Mouse (Mus musculus): ENCODE results near the gene Arhgef3. TPM values are rescaled to one million over a fixed set of nuclear protein-coding genes. Genes with fewer than 3 reads are reported as not detected.

Gene Arhgef3
- polyA plus RNA-seq, 1 experiment, result 8.4 TPM

GRCm38 (mm10) chr14:27151432-27151831, 36.7 kb downstream of the Arhgef3 start:
- no peak for DNase-seq (ENCODE audit: low read depth, low spot score)
- WGBS, result 34% methylated on average over 8 of the region's 8 CpGs

- DNase-seq (ENCODE audit: low read depth, low spot score), result no peak
- WGBS, result 79% methylated on average over 6 of the region's 6 CpGs
Observed at GRCm38 (mm10) chr14:27155088-27155487, 40.4 kb downstream of the Arhgef3 start.

DNA sequence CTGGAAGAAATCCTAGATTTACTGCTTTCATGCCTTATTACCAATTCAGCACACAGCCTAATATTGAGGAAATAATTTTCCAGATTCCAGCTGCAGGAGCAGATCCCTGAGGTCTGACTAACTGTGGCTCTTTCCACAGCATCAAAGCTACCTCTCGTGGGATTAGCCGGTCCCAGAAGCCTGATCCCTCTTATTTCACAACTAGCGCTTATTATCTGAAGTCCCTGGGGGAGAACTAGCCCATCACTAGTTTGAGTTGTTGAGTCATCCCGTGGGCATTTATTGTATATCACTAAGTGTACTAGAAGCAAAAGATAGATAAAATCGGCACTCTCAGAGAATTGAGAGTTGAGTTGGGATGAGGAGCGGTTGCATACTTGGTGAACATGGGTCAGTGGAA, 41.3 kb downstream of the Arhgef3 start:
- DNase-seq (ENCODE audit: low read depth, low spot score), result no peak
- WGBS, result 88% methylated on average over 6 of the region's 6 CpGs

GRCm38 (mm10) chr14:27158133-27158532, 43.4 kb downstream of the Arhgef3 start:
- WGBS, result 87% methylated on average over 3 of the region's 3 CpGs
- DNase-seq (ENCODE audit: low read depth, low spot score), result no peak

GRCm38 (mm10) chr14:27158782-27159181, 44.1 kb downstream of the Arhgef3 start:
- 77% methylated on average over 2 of the region's 2 CpGs for WGBS
- no peak for DNase-seq (ENCODE audit: low read depth, low spot score)

GRCm38 (mm10) chr14:27160762-27161161, 46.1 kb downstream of the Arhgef3 start:
- no peak for DNase-seq (ENCODE audit: low read depth, low spot score)

GRCm38 (mm10) chr14:27164639-27165038, 49.9 kb downstream of the Arhgef3 start:
- 50% methylated on average over 6 of the region's 6 CpGs for WGBS
- no peak for DNase-seq (ENCODE audit: low read depth, low spot score)

More at GRCm38 (mm10) chr14:27160762-27161161, 46.1 kb downstream of the Arhgef3 start:
- 89% methylated on average over 7 of the region's 7 CpGs for WGBS

GRCm38 (mm10) chr14:27166751-27167150, 52.1 kb downstream of the Arhgef3 start:
- 77% methylated on average over 8 of the region's 8 CpGs for WGBS
- DNase-seq (ENCODE audit: low read depth, low spot score), result no peak

DNA sequence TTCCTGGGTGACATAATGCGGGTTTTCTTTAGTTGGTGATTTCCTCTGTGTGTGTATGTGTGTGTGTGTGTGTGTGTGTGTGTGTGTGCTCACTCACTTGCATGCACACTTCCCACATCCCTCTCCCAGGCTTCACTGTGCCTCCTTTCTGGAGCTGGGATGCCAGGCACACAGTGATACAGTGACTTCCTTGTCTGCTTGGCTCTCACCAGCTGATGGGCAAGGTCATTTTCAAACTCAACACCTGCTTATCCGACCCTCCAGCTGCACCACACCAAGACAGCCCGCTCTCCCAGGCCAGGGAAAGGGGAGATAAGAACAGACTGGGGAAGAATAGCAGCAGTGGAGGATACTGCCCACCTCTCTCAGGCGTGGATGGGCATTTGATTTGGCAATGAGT, 52.5 kb downstream of the Arhgef3 start:
- DNase-seq (ENCODE audit: low read depth, low spot score), result no peak
- WGBS, result 64% methylated on average over 4 of the region's 4 CpGs

- DNase-seq (ENCODE audit: low read depth, low spot score), result no peak
- 80% methylated on average over 5 of the region's 5 CpGs for WGBS
Observed at GRCm38 (mm10) chr14:27168387-27168786, 53.7 kb downstream of the Arhgef3 start.

DNA sequence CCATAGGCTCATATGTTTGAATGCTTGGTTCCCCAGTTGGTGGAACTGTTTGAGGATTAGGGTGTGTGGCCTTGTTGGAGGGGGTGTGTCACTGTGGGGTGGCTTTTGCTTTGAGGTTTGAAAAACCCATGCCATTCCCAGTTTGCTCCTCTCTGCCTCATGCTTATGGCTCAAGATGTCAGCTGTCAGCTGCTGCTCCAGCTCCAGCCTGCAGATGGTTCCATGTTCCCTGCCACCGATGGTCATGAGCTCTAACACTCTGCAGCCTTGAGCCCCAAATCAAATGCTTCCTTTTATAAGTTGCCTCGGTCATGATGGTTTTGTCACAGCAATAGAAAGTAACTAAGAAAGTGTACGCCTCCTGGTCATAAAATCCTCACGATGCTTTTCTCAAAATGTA, 54.6 kb downstream of the Arhgef3 start:
- 87% methylated on average over 4 of the region's 4 CpGs for WGBS
- DNase-seq (ENCODE audit: low read depth, low spot score), result no peak

DNA sequence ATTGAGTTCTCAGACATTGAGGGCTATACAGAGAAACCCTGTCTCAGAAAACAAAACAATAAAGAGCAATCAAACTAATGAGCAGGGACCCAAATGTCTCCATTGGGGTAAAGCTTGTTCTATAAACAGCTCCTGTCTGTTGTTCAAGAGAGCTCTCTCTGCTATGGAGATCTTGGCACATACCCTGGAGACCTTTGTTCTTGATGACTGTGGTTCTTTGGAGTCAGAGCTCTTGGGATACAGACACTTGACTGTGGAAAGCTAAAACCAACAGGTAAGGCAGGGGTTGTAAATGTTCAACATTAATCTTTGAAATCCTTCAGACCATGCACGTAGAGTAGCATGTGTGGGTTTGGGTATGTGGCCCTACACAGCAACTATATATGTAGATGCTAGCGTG, 55.7 kb downstream of the Arhgef3 start:
- WGBS, result 93% methylated on average over 2 of the region's 2 CpGs
- no peak for DNase-seq (ENCODE audit: low read depth, low spot score)

- WGBS, result 65% methylated on average over 14 of the region's 14 CpGs
- no peak for DNase-seq (ENCODE audit: low read depth, low spot score)
Observed at GRCm38 (mm10) chr14:27171175-27171830, 56.6 kb downstream of the Arhgef3 start.

- WGBS, result 22% methylated on average over 10 of the region's 10 CpGs
- DNase-seq (ENCODE audit: low read depth, low spot score), result no peak
Observed at GRCm38 (mm10) chr14:27173178-27173803, 58.6 kb downstream of the Arhgef3 start.

- WGBS, result 13% methylated on average over 6 of the region's 6 CpGs
- DNase-seq (ENCODE audit: low read depth, low spot score), result no peak
Observed at GRCm38 (mm10) chr14:27174188-27174786, 59.6 kb downstream of the Arhgef3 start.

GRCm38 (mm10) chr14:27174831-27175301, 60.2 kb downstream of the Arhgef3 start:
- 15% methylated on average over 12 of the region's 12 CpGs for WGBS
- DNase-seq (ENCODE audit: low read depth, low spot score), result peak; percentile 91

GRCm38 (mm10) chr14:27175343-27175742, 60.6 kb downstream of the Arhgef3 start:
- WGBS, result 29% methylated on average over 11 of the region's 11 CpGs

DNA sequence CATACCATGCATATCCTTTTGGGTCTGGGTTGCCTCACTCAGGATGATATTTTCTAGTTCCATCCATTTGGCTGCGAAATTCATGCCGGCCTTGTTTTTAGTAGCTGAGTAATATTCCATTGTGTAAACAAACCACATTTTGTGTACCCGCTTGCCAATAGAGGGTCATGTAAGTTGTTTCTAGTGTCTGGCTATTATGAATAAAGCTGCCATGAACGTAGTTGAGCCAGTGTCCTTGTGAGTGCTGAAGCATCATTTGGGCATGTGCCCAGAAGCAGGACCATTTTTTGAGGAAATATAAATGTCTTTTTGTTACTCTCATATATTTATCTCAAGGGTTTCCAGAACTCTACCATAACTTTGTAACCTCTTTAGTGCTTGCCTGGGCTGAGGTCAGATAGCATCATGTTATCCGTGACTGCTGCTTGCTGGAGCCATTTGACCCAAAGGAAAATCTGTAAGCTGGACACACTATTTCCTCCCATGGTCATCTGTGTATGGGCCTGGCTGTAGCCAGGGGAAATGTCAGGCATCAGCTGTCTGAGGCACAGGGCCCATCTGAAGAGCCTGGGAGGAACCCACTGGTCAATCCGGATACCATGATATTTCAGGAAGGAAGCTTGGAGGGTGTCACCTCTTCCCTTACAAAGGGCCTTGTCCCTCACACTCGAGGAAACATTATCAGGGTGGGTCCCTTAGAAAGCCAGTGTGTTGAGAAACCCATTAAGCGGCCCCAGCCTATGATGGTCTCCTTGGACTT, 63.3 kb downstream of the Arhgef3 start:
- whole genome bisulfite sequencing, result 58% methylated on average over 8 of the region's 8 CpGs
- DNase-seq (ENCODE audit: low read depth, low spot score), result no peak

More at GRCm38 (mm10) chr14:27175343-27175742, 60.6 kb downstream of the Arhgef3 start:
- no peak for DNase-seq (ENCODE audit: low read depth, low spot score)

DNA sequence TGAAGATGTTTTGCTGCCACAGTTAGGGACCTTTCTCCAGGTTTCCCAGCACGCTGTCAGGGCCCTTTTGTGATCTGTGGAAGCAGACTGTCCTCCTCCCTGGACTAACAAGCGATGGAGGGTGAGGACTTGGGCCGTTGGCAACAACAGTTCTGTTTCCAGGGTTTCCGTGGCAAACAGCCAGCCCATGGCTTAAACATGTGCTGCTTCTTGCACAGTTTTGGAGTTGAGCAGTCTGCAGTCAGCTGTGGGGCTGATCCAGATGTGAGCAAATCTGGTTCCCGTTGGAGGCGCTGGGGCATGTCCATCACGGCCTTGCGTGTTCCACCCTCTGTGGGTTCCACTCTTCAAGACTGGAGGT, 63.8 kb downstream of the Arhgef3 start:
- no peak for DNase-seq (ENCODE audit: low read depth, low spot score)
- WGBS, result 42% methylated on average over 8 of the region's 8 CpGs

DNA sequence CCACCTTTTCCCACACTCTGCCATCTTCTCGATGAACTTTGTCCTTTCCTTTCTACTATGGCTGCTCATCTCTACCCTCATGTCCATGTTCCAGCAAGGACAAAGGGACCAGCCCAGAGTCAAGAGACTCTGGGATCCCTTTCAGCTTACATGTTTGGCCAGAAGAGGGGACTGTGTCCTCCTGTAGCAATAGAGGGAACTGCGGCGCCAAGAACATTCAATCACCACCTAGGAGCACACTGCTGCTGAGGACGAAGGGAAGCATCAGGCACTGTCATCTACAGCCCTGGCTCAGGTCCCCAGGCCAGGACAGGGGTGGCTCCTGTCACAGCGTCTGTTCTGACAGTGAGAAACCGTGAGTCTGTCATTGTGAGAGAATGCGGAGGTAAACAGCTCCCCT, 65.1 kb downstream of the Arhgef3 start:
- no peak for DNase-seq (ENCODE audit: low read depth, low spot score)
- 92% methylated on average over 7 of the region's 7 CpGs for WGBS

Measured in large intestine, adult 2 months (tissue).